Mouse (Mus musculus) heart, embryonic 15.5 days (tissue): ENCODE measurements at regions not wholly inside any gene's neighbourhood (a gene's known extent, or its start where the extent isn't known, plus 50 kb on each side); places are given as distances from the start of the nearest gene placed in this dataset.

Source experiments
- ATAC-seq: fragments of 200-750 bp; cut with Nextera tagmentation; replicated peaks from 2 replicates; pipeline ENCODE4 v1.8.0; 2017; ENCODE audit warnings: low read depth, moderate TSS enrichment; ENCODE audit not compliant: insufficient number of reproducible peaks, insufficient read depth, low FRiP score
- H3K27ac ChIP-seq: fragments of 300-500 bp; sonication (generic); 2 replicates; pipeline ENCODE4 v1.5.1; 2015; ENCODE audit warnings: mild to moderate bottlenecking, inconsistent platforms
- H3K27me3 ChIP-seq: fragments of 300-500 bp; sonication (generic); 2 replicates; pipeline ENCODE4 v1.6.1; 2015; ENCODE audit warnings: inconsistent platforms
- H3K36me3 ChIP-seq: fragments of 300-500 bp; sonication (generic); 2 replicates; pipeline ENCODE4 v1.6.1; 2015; ENCODE audit warnings: mild to moderate bottlenecking, inconsistent platforms
- H3K4me1 ChIP-seq: fragments of 300-500 bp; sonication (generic); replicated peaks from 2 replicates; pipeline ENCODE4 v1.6.1; 2015; ENCODE audit warnings: inconsistent platforms
- H3K4me2 ChIP-seq: fragments of 300-500 bp; sonication (generic); 2 replicates; pipeline ENCODE4 v1.6.1; 2015; ENCODE audit warnings: inconsistent platforms, mild to moderate bottlenecking, moderate library complexity
- H3K4me3 ChIP-seq: fragments of 300-500 bp; sonication (generic); 2 replicates; pipeline ENCODE4 v1.5.1; 2015; ENCODE audit warnings: mild to moderate bottlenecking, inconsistent platforms
- H3K9ac ChIP-seq: fragments of 300-500 bp; sonication (generic); 2 replicates; pipeline ENCODE4 v1.6.1; 2015; ENCODE audit warnings: mild to moderate bottlenecking, inconsistent platforms
- H3K9me3 ChIP-seq: fragments of 300-500 bp; sonication (generic); replicated peaks from 2 replicates; pipeline ENCODE4 v1.6.1; 2016; ENCODE audit warnings: inconsistent platforms
- WGBS: fragments of 180-500 bp; shearing (Covaris S2); methylation state at CpG from one replicate; pipeline ENCODE4 v1.1.7; 2015; ENCODE audit warnings: mixed read lengths; 5-methylcytosine and 5-hydroxymethylcytosine counted together

GRCm38 (mm10) chr1:18974860-18975439 is 127.9 kb upstream of the Tfap2d start:
- no peaks in the 10 kb centered on the region for H3K4me1 ChIP-seq
- H3K9ac ChIP-seq = no peak overlapping the region
- no peaks in the 10 kb centered on the region for H3K27me3 ChIP-seq
- no peaks in the 10 kb centered on the region for H3K36me3 ChIP-seq
- no peak overlapping the region for H3K27ac ChIP-seq
- 69% methylated on average over 2 of the region's 2 CpGs for WGBS
- H3K4me3 ChIP-seq = no peak overlapping the region
- no peak overlapping the region for H3K4me2 ChIP-seq
- ATAC-seq = no peak
- no peaks in the 10 kb centered on the region for H3K9me3 ChIP-seq

GRCm38 (mm10) chr1:18975500-18975899 is 127.3 kb upstream of the Tfap2d start:
- no peak for ATAC-seq
- WGBS = 41% methylated on average over 2 of the region's 2 CpGs
- H3K4me2 ChIP-seq = no peak overlapping the region
- H3K27me3 ChIP-seq = no peaks in the 10 kb centered on the region
- H3K4me1 ChIP-seq = no peaks in the 10 kb centered on the region
- H3K9ac ChIP-seq = no peak overlapping the region
- no peaks in the 10 kb centered on the region for H3K36me3 ChIP-seq
- no peak overlapping the region for H3K27ac ChIP-seq
- no peaks in the 10 kb centered on the region for H3K9me3 ChIP-seq
- no peak overlapping the region for H3K4me3 ChIP-seq

- H3K27me3 ChIP-seq = no peaks in the 10 kb centered on the region
- WGBS = 42% methylated on average over 10 of the region's 10 CpGs
- H3K9me3 ChIP-seq = no peaks in the 10 kb centered on the region
- no peaks in the 10 kb centered on the region for H3K4me1 ChIP-seq
- H3K4me3 ChIP-seq = no peak overlapping the region
- no peak for ATAC-seq
- no peaks in the 10 kb centered on the region for H3K36me3 ChIP-seq
- H3K4me2 ChIP-seq = no peak overlapping the region
- H3K27ac ChIP-seq = no peak overlapping the region
- no peak overlapping the region for H3K9ac ChIP-seq
Observed at GRCm38 (mm10) chr1:18976705-18977309, 126.0 kb upstream of the Tfap2d start.

- ATAC-seq = no peak
- H3K4me2 ChIP-seq = no peak overlapping the region
- H3K9me3 ChIP-seq = no peaks in the 10 kb centered on the region
- WGBS = 79% methylated on average over 2 of the region's 2 CpGs
- H3K27ac ChIP-seq = no peak overlapping the region
- H3K4me1 ChIP-seq = no peaks in the 10 kb centered on the region
- no peak overlapping the region for H3K9ac ChIP-seq
- H3K27me3 ChIP-seq = no peaks in the 10 kb centered on the region
- no peaks in the 10 kb centered on the region for H3K36me3 ChIP-seq
- no peak overlapping the region for H3K4me3 ChIP-seq
Observed at GRCm38 (mm10) chr1:18979141-18979540, 123.7 kb upstream of the Tfap2d start.

- Histone ChIP-seq H3K27ac (no peak overlapping the region), H3K4me3 (no peak overlapping the region), H3K4me2 (no peak overlapping the region), H3K27me3 (no peaks in the 10 kb centered on the region), H3K9me3 (no peaks in the 10 kb centered on the region), H3K36me3 (no peaks in the 10 kb centered on the region), H3K9ac (no peak overlapping the region), H3K4me1 (no peaks in the 10 kb centered on the region)
- no peak for ATAC-seq
- WGBS = 86% methylated on average over 1 of the region's 1 CpGs
Observed at GRCm38 (mm10) chr1:19016778-19017177, 86.0 kb upstream of the Tfap2d start.
